Mouse (Mus musculus): Measurements from ENCODE around the gene Gk5. TPM values are rescaled to one million over a fixed set of nuclear protein-coding genes. Genes with fewer than 3 reads are reported as not detected.
"Not testable (repeated sequence)": the region's sequence is repeated elsewhere in the genome, so short reads cannot be mapped to it uniquely, and the experiment has no call there.

The Gk5 gene
- polyA plus RNA-seq, 1 experiment from 2014 or later = 6.2 TPM

DNA sequence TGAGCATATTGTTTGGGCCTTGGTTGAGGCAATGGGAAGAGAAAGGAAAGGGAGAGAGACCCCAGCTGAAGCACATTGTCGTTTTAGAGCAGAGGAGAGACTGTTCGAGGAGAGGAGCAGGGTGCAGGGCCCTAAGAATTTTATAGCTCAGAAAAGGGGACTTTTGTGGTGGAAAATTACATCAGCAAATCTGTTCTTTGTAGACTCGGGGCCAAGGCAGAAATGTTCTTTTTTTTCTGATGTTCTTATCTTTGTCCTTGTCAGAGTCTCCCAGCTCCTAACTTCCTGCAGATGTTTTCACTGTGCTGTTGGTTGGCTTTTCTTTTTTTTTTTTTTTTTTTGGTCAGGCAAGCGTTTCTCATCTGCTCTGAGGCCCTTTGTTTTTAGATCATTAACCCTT lies 39.3 kb downstream of the Gk5 start:
- Histone ChIP-seq H3K9ac (no peak overlapping the region), H3K4me1 (no peaks in the 10 kb centered on the region), H3K36me3 (peaks cover 15% of the 10 kb centered on the region), H3K27me3 (no peaks in the 10 kb centered on the region), H3K9me3 (no peaks in the 10 kb centered on the region), H3K4me3 (no peak overlapping the region), H3K27ac (no peak overlapping the region), H3K4me2 (no peak overlapping the region)
- WGBS = 24% methylated on average over 4 of the region's 4 CpGs
- ATAC-seq (ENCODE audit: insufficient number of reproducible peaks, low FRiP score, low TSS enrichment, low read depth) = no peak

DNA sequence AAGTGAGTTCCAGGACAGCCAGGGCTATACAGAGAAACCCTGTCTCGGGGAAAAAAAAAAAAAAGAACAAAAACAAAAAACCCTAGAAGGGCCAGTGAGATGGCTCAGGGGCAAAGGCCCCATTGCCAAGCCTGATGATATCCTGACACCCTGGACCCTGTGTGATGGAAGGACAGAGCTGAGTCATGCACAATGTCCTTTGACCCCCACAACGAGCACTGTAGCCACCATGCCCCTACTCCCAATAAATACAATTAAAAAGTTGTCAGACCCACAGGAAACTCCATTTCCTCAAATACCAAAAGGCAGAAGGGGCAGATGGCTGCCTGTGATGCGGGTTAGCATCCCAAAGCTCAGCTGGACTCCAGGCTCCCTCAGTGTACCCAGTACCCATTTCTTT lies 39.9 kb downstream of the Gk5 start:
- 62% methylated on average over 3 of the region's 3 CpGs for WGBS
- H3K36me3 ChIP-seq = peaks cover 10% of the 10 kb centered on the region
- no peak overlapping the region for H3K9ac ChIP-seq
- H3K4me3 ChIP-seq = no peak overlapping the region
- H3K27ac ChIP-seq = no peak overlapping the region
- no peak overlapping the region for H3K4me2 ChIP-seq
- ATAC-seq (ENCODE audit: insufficient number of reproducible peaks, low FRiP score, low TSS enrichment, low read depth) = no peak
- H3K9me3 ChIP-seq = no peaks in the 10 kb centered on the region
- no peaks in the 10 kb centered on the region for H3K27me3 ChIP-seq
- H3K4me1 ChIP-seq = no peaks in the 10 kb centered on the region

DNA sequence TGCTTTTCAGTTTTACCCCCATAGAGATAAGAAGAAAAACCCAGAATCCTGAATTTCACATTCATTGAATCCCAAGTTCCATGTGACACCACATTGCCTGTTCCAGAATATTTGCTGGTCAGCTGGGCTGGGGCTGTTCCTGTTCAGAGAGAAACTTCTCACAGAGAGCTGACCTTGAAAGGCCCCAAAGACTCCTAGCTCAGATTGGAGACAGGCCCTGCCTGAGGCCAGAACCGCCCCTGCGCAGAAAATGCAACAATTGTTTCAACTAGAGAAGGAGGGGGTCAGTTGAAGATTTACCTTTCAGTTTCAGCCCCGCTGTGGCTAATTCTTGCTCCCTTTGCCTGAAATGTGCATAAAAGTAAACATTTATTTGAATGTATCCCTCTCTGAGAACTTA lies 41.6 kb downstream of the Gk5 start:
- WGBS = 75% methylated on average over 3 of the region's 3 CpGs
- peaks cover 6% of the 10 kb centered on the region for H3K36me3 ChIP-seq

DNA sequence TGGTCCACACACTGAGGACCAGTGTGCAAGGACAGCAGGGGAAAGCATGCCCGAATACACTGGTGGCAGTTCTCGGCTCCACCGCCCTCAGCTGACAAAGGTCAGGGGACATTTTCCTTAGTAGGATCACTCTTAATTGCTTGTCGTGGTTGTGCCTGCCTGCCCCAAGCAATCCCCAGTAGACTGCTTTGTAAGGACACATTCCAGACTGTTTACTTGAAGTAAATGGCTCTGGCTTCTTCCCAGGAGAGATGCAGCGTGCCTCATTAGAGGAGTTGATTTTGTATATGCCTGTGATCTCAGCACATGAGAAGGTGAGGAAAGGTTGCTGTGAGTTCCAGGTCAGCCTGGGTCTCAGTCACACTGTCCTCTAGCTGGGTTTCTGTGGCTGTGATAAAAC lies 43.3 kb downstream of the Gk5 start:
- WGBS = 61% methylated on average over 5 of the region's 5 CpGs

More for the DNA sequence above, 41.6 kb downstream of the Gk5 start:
- H3K4me2 ChIP-seq = no peak overlapping the region
- no peaks in the 10 kb centered on the region for H3K4me1 ChIP-seq
- no peaks in the 10 kb centered on the region for H3K9me3 ChIP-seq
- no peak overlapping the region for H3K9ac ChIP-seq
- no peak overlapping the region for H3K27ac ChIP-seq
- H3K4me3 ChIP-seq = no peak overlapping the region
- no peak for ATAC-seq (ENCODE audit: insufficient number of reproducible peaks, low FRiP score, low TSS enrichment, low read depth)
- no peaks in the 10 kb centered on the region for H3K27me3 ChIP-seq

DNA sequence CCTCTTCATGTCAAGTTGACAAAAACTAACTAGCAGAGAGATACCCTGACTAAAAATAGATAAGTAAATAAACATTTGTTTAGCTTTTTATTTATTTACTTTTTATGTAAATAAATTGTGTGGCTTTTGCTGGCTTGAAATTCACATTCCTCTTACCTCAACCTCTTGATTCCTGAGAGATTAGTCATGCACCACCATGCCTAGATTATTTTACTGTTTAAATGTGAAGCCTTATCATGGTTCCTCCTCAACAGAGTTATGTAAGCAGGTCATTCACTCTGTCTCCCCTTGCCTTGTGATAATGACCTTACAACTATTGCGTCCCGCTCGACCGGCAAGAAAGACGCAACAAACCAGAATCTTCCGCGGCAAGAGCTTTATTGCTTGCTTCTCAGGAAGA lies 44.3 kb downstream of the Gk5 start:
- Histone ChIP-seq H3K27ac (no peak overlapping the region), H3K9ac (no peak overlapping the region), H3K4me1 (no peaks in the 10 kb centered on the region), H3K4me3 (no peak overlapping the region), H3K27me3 (no peaks in the 10 kb centered on the region), H3K4me2 (no peak overlapping the region), H3K9me3 (no peaks in the 10 kb centered on the region), H3K36me3 (peaks cover 6% of the 10 kb centered on the region)
- 95% methylated on average over 7 of the region's 7 CpGs for WGBS
- ATAC-seq (ENCODE audit: insufficient number of reproducible peaks, low FRiP score, low TSS enrichment, low read depth) = no peak

More for the DNA sequence above, 43.3 kb downstream of the Gk5 start:
- Histone ChIP-seq H3K4me2 (no peak overlapping the region), H3K9me3 (no peaks in the 10 kb centered on the region), H3K9ac (no peak overlapping the region), H3K36me3 (peaks cover 6% of the 10 kb centered on the region), H3K27ac (no peak overlapping the region), H3K4me1 (no peaks in the 10 kb centered on the region), H3K27me3 (no peaks in the 10 kb centered on the region), H3K4me3 (no peak overlapping the region)
- no peak for ATAC-seq (ENCODE audit: insufficient number of reproducible peaks, low FRiP score, low TSS enrichment, low read depth)

DNA sequence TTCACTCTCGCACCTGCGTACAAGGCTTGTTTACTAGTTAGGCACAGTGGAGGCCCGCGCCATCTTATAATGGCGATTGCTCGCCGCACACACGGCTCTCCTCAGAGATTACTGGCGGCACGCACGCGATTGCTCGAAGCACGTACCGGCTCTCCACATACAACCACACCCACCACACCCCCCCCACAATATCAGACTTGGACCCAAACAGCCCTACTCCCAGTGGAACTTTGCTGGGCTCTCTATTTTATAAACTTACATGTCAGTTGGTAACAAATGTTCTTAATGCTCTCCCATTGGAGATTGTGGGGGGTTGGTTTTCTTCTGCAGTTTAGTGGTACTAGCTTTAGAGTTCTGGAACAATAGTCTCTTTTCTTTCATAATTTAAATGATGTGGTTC lies 44.8 kb downstream of the Gk5 start:
- H3K9ac ChIP-seq; ATAC-seq (ENCODE audit: insufficient number of reproducible peaks, low FRiP score, low TSS enrichment, low read depth); H3K4me3 ChIP-seq; H3K27ac ChIP-seq; H3K4me1 ChIP-seq; H3K4me2 ChIP-seq; H3K27me3 ChIP-seq; H3K36me3 ChIP-seq; H3K9me3 ChIP-seq: not testable (repeated sequence)
- 98% methylated on average over 15 of the region's 15 CpGs for WGBS

DNA sequence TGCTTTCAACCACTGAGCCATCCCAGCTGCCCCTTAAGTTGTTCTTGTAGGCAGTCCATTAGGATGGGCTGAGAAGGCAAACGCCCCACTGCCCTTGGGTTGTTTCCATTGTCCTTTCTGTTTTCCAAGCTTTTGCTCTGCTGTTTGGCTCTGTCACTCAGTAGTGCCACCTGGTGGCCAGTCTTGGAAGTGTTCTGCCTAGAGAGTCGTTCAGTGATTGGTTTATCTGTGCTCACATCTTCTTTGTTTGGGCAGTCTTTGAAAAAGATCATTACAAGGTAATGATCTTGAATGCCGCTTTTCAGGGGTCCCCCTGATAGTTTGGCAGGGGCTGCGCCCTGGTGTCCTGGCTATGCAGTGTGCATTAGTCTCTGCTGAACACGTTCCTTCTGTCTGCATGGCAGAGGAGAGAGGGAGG lies 48.0 kb downstream of the Gk5 start:
- ATAC-seq (ENCODE audit: insufficient number of reproducible peaks, low FRiP score, low TSS enrichment, low read depth) = no peak
- WGBS = 39% methylated on average over 5 of the region's 5 CpGs

DNA sequence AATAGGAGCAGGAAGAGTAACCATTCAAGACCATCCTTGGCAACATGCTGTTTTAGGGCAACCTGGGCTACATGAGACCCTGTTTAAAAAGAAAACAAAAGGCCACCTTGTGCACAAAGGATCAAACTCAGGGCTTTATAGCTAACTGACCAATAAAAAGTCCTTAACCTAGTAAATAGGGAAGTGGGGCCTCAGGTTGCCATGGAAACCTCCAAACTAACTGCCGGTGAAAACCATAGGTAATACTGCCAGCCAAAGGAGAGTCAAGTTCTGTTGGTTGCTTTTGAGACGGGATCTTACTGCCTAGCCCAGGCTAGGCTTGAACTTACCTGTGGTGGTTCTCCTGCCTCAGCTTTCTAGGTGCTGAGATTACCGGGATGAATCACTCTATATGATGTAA lies 51.4 kb downstream of the Gk5 start:
- WGBS = 48% methylated on average over 3 of the region's 3 CpGs

More for the DNA sequence above, 48.0 kb downstream of the Gk5 start:
- H3K9me3 ChIP-seq = no peaks in the 10 kb centered on the region
- no peaks in the 10 kb centered on the region for H3K4me1 ChIP-seq
- H3K27me3 ChIP-seq = no peaks in the 10 kb centered on the region
- no peak overlapping the region for H3K4me2 ChIP-seq
- peaks cover 10% of the 10 kb centered on the region for H3K36me3 ChIP-seq
- no peak overlapping the region for H3K27ac ChIP-seq
- no peak overlapping the region for H3K4me3 ChIP-seq
- no peak overlapping the region for H3K9ac ChIP-seq

DNA sequence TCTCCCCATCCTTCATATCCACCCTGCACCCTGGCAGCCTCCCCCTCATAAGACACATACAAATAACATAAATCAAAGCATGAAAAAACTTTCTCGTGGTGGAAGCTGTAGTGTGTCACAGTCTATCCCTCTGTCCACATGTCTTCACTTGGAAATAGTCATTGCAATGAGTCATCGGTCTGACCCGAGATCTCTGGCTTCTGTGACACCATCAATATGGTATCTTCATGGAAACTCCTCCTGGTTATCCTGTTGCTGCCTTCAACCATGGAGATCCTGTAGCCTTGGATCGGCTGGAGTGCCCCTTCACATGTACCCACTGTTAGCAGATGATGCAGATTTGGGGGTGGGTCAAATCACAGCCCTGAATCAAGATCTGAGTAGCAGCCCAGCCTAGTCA lies 65.7 kb downstream of the Gk5 start:
- Histone ChIP-seq H3K4me1 (no peaks in the 10 kb centered on the region), H3K9me3 (no peaks in the 10 kb centered on the region), H3K27ac (no peak overlapping the region), H3K27me3 (no peaks in the 10 kb centered on the region), H3K9ac (no peak overlapping the region), H3K4me2 (no peak overlapping the region), H3K4me3 (no peak overlapping the region), H3K36me3 (0 out of 2 replicates have a peak, but pooled peaks cover 2% of the 10 kb centered on the region)
- no peak for ATAC-seq (ENCODE audit: insufficient number of reproducible peaks, low FRiP score, low TSS enrichment, low read depth)
- 82% methylated on average over 4 of the region's 4 CpGs for WGBS

More for the DNA sequence above, 51.4 kb downstream of the Gk5 start:
- Histone ChIP-seq H3K36me3 (0 out of 2 replicates have a peak, but pooled peaks cover 4% of the 10 kb centered on the region), H3K9me3 (no peaks in the 10 kb centered on the region), H3K4me1 (no peaks in the 10 kb centered on the region), H3K27me3 (no peaks in the 10 kb centered on the region), H3K4me2 (no peak overlapping the region), H3K9ac (no peak overlapping the region), H3K4me3 (no peak overlapping the region), H3K27ac (no peak overlapping the region)
- ATAC-seq (ENCODE audit: insufficient number of reproducible peaks, low FRiP score, low TSS enrichment, low read depth) = no peak

DNA sequence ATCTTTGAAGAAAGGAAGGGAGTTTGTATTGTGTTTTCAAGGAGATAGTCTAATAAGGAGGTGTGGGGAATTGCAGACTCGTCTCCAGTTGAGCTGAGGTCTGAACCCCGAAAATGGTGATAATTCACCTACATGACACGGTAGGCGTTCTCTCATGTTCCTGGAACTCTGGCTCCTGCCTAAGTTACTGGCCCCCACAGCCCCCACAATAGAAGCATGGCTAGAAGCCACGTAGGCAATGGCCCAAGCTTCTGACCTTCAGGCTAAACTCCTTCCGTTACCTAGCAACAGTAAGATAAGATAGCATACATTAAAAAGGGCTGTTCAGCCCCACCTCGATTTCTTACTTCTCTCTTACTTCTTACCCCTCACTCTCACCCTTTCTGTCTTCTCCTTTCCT lies 67.5 kb downstream of the Gk5 start:
- H3K9ac ChIP-seq = no peak overlapping the region
- WGBS = 74% methylated on average over 7 of the region's 7 CpGs
- no peaks in the 10 kb centered on the region for H3K4me1 ChIP-seq
- H3K4me2 ChIP-seq = no peak overlapping the region
- H3K27me3 ChIP-seq = no peaks in the 10 kb centered on the region
- no peaks in the 10 kb centered on the region for H3K9me3 ChIP-seq
- H3K27ac ChIP-seq = no peak overlapping the region
- 0 out of 2 replicates have a peak, but pooled peaks cover 2% of the 10 kb centered on the region for H3K36me3 ChIP-seq
- no peak for ATAC-seq (ENCODE audit: insufficient number of reproducible peaks, low FRiP score, low TSS enrichment, low read depth)
- no peak overlapping the region for H3K4me3 ChIP-seq

DNA sequence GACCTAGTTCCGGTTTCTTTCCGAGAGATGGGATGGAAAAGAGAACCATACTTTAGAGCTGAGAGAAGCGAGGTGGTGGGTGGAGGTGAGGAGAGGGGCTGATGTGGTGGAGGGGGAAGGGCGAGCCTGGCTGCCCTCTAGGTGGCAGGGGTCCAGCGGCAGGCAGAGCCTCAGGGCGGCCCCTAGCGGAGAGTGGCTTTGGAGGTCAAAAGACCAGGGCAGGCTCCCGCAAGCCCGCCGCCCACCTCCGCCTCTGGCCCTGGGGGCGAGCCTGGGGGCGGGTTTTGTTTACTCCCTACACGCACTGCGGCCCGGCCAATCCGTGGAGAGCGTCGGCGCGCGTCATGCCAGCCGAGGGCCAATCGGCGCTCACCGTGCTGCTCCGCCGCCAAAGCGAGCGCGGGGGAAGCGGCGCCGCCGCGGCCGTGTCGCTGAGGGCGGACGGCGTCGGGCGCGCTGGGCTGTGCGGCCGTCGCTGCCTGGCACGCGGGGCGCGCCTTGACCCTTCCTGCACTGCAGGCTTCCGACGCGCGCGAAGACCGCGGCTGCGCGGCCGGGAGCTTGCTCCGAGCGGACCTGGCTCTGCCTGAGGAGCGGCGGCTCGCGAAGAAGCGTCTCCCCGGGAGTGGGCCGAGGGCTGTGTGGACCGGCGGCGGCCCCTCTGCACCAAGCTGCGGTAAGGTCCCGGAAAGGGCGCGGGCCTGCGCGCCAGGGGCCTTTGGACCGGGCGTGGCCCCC lies 76.9 kb downstream of the Gk5 start, which contains the start of gene Tfdp2:
TSS of gene Tfdp2 (plus strand) at position 391 of the 738 bp plus-strand sequence.
- peak within 1 kb of the TSS; percentile 87 for H3K4me3 ChIP-seq
- peak within 1 kb of the TSS; percentile 82 for H3K27ac ChIP-seq
- peak within 1 kb of the TSS; percentile 91 for H3K4me2 ChIP-seq
- no peaks in the 10 kb centered on the region for H3K9me3 ChIP-seq
- no peaks in the 10 kb centered on the region for H3K27me3 ChIP-seq
- no peaks in the 10 kb centered on the region for H3K36me3 ChIP-seq
- ATAC-seq (ENCODE audit: insufficient number of reproducible peaks, low FRiP score, low TSS enrichment, low read depth) = peak; percentile 96
- H3K4me1 ChIP-seq = peaks cover 18% of the 10 kb centered on the region
- WGBS = under 1% methylated on average over 77 of the region's 81 CpGs
- peak within 1 kb of the TSS; percentile 79 for H3K9ac ChIP-seq

DNA sequence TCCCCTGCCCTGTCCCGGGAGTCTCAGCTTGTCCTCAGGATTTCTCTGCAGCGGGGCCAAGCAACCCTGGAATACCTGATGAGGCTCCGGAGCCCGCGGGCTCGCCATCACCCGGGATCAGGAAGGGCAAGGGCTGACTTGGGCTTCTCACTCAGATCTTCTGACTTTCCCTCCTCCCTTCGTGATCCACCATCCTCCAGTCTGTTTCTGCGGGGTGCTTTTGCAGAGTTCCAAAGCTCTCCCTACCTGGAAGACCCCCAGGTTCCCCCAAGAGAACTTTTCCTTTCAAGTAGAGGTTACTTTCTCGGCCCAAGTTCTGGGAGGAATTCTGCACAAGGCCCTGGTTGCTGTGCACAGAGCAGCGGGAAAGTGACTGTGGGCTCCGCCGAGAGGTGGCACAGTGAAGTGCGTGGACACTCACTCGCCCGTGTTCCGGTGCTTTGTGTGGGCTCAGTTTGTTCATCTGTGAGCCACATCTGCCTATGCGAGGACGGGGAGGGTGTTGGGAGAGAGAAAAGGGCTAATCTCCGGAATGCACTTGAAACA lies 77.5 kb downstream of the Gk5 start:
- peak overlapping the region; percentile 79 for H3K9ac ChIP-seq
- peak overlapping the region; percentile 82 for H3K27ac ChIP-seq
- peaks cover 18% of the 10 kb centered on the region for H3K4me1 ChIP-seq
- peak overlapping the region; percentile 87 for H3K4me3 ChIP-seq
- H3K27me3 ChIP-seq = no peaks in the 10 kb centered on the region
- H3K4me2 ChIP-seq = peak overlapping the region; percentile 91
- H3K9me3 ChIP-seq = no peaks in the 10 kb centered on the region
- no peak for ATAC-seq (ENCODE audit: insufficient number of reproducible peaks, low FRiP score, low TSS enrichment, low read depth)
- WGBS = under 1% methylated on average over 20 of the region's 20 CpGs
- H3K36me3 ChIP-seq = no peaks in the 10 kb centered on the region
